Mouse (Mus musculus) lung, embryonic 15.5 days (tissue): ENCODE data around the gene Lce3c. TPM values are rescaled to one million over a fixed set of nuclear protein-coding genes. Genes with fewer than 3 reads are reported as not detected.

Experiments used
- ATAC-seq: fragments of 200-750 bp; cut with Nextera tagmentation; 2 replicates; pipeline ENCODE4 v1.8.0; 2017; ENCODE audit warnings: moderate number of reproducible peaks, borderline replicate concordance; ENCODE audit not compliant: low FRiP score, low TSS enrichment; ENCODE audit errors: extremely low read depth
- H3K27ac ChIP-seq: fragments of 300-500 bp; sonication (generic); 2 replicates; pipeline ENCODE4 v1.5.1; 2015; ENCODE audit warnings: moderate library complexity, mild to moderate bottlenecking, inconsistent platforms
- H3K27me3 ChIP-seq: fragments of 300-500 bp; sonication (generic); 2 replicates; pipeline ENCODE4 v1.6.1; 2015; ENCODE audit warnings: inconsistent platforms
- H3K36me3 ChIP-seq: fragments of 300-500 bp; sonication (generic); 2 replicates; pipeline ENCODE4 v1.6.1; 2015; ENCODE audit warnings: inconsistent platforms
- H3K4me1 ChIP-seq: fragments of 300-500 bp; sonication (generic); 2 replicates; pipeline ENCODE4 v1.6.1; 2015; ENCODE audit warnings: inconsistent platforms
- H3K4me2 ChIP-seq: fragments of 300-500 bp; sonication (generic); 2 replicates; pipeline ENCODE4 v1.6.1; 2015; ENCODE audit warnings: inconsistent platforms, mild to moderate bottlenecking, moderate library complexity
- H3K4me3 ChIP-seq: fragments of 300-500 bp; sonication (generic); 2 replicates; pipeline ENCODE4 v1.5.1; 2015; ENCODE audit warnings: mild to moderate bottlenecking, inconsistent platforms
- H3K9ac ChIP-seq: fragments of 300-500 bp; sonication (generic); 2 replicates; pipeline ENCODE4 v1.6.1; 2015; ENCODE audit warnings: inconsistent platforms
- H3K9me3 ChIP-seq: fragments of 300-500 bp; sonication (generic); 2 replicates; pipeline ENCODE4 v1.6.1; 2016; ENCODE audit warnings: inconsistent platforms
- WGBS: fragments of 180-500 bp; shearing (Covaris S2); methylation state at CpG from one replicate; pipeline ENCODE4 v1.1.7; 2015; 5-methylcytosine and 5-hydroxymethylcytosine counted together
- polyA plus RNA-seq: library from polyadenylated mRNA; unstranded; fragments of >200 nt; fragmentation: Nextera tagmentation; extraction: Ambion mirVana; gene quantifications from 2 replicates; pipeline ENCODE4 v1.2.1, GENCODE M21; 2015

The Lce3c gene
- polyA plus RNA-seq, result not detected in 2 replicates

GRCm38 (mm10) chr3:92944186-92944585 lies at the start of gene Lce3c:
Gene Lce3c (plus strand): TSS chr3:92944486.
- H3K9ac ChIP-seq, result no peak within 1 kb of the TSS
- H3K4me1 ChIP-seq, result no peaks in the 10 kb centered on the region
- H3K27ac ChIP-seq, result no peak within 1 kb of the TSS
- no peak for ATAC-seq
- H3K27me3 ChIP-seq, result no peaks in the 10 kb centered on the region
- H3K36me3 ChIP-seq, result no peaks in the 10 kb centered on the region
- 52% methylated on average over 1 of the region's 1 CpGs for WGBS
- H3K9me3 ChIP-seq, result no peaks in the 10 kb centered on the region
- H3K4me3 ChIP-seq, result no peak within 1 kb of the TSS
- H3K4me2 ChIP-seq, result no peak within 1 kb of the TSS

GRCm38 (mm10) chr3:92894489-92894888 lies 49.8 kb upstream of the Lce3c start:
- 84% methylated on average over 1 of the region's 1 CpGs for WGBS
- Histone ChIP-seq H3K9ac (no peak overlapping the region), H3K4me1 (no peaks in the 10 kb centered on the region), H3K36me3 (no peaks in the 10 kb centered on the region), H3K4me3 (no peak overlapping the region), H3K4me2 (no peak overlapping the region), H3K9me3 (no peaks in the 10 kb centered on the region), H3K27me3 (no peaks in the 10 kb centered on the region), H3K27ac (no peak overlapping the region)
- no peak for ATAC-seq

GRCm38 (mm10) chr3:92902992-92903391 lies 41.3 kb upstream of the Lce3c start:
- Histone ChIP-seq H3K4me1 (no peaks in the 10 kb centered on the region), H3K4me2 (no peak overlapping the region), H3K4me3 (no peak overlapping the region), H3K27me3 (no peaks in the 10 kb centered on the region), H3K9ac (no peak overlapping the region), H3K27ac (no peak overlapping the region), H3K9me3 (no peaks in the 10 kb centered on the region), H3K36me3 (no peaks in the 10 kb centered on the region)
- no peak for ATAC-seq
- 23% methylated on average over 3 of the region's 3 CpGs for WGBS

GRCm38 (mm10) chr3:92903640-92904039 lies 40.6 kb upstream of the Lce3c start:
- no peak for ATAC-seq
- Histone ChIP-seq H3K27ac (no peak overlapping the region), H3K4me3 (no peak overlapping the region), H3K27me3 (no peaks in the 10 kb centered on the region), H3K36me3 (no peaks in the 10 kb centered on the region), H3K9me3 (no peaks in the 10 kb centered on the region), H3K4me1 (no peaks in the 10 kb centered on the region), H3K4me2 (no peak overlapping the region), H3K9ac (no peak overlapping the region)
- 16% methylated on average over 4 of the region's 4 CpGs for WGBS

- no peak overlapping the region for H3K4me2 ChIP-seq
- H3K9ac ChIP-seq, result no peak overlapping the region
- no peak overlapping the region for H3K4me3 ChIP-seq
- 31% methylated on average over 3 of the region's 3 CpGs for WGBS
- ATAC-seq, result peak; percentile 64; the same call in 1 of the 2 replicates
- no peak overlapping the region for H3K27ac ChIP-seq
- H3K4me1 ChIP-seq, result no peaks in the 10 kb centered on the region
- H3K9me3 ChIP-seq, result no peaks in the 10 kb centered on the region
- H3K36me3 ChIP-seq, result no peaks in the 10 kb centered on the region
- no peaks in the 10 kb centered on the region for H3K27me3 ChIP-seq
Measured at GRCm38 (mm10) chr3:92905182-92905581, 39.1 kb upstream of the Lce3c start.

GRCm38 (mm10) chr3:92907571-92907970 lies 36.7 kb upstream of the Lce3c start:
- WGBS, result 27% methylated on average over 3 of the region's 4 CpGs
- ATAC-seq, result no peak
- no peaks in the 10 kb centered on the region for H3K36me3 ChIP-seq

GRCm38 (mm10) chr3:92920364-92920763 lies 23.9 kb upstream of the Lce3c start:
- no peak overlapping the region for H3K4me2 ChIP-seq
- H3K9me3 ChIP-seq, result no peaks in the 10 kb centered on the region
- H3K27me3 ChIP-seq, result no peaks in the 10 kb centered on the region
- H3K9ac ChIP-seq, result no peak overlapping the region
- H3K27ac ChIP-seq, result no peak overlapping the region
- H3K36me3 ChIP-seq, result no peaks in the 10 kb centered on the region
- WGBS, result 53% methylated on average over 4 of the region's 4 CpGs
- H3K4me3 ChIP-seq, result no peak overlapping the region
- H3K4me1 ChIP-seq, result no peaks in the 10 kb centered on the region
- ATAC-seq, result no peak

More at GRCm38 (mm10) chr3:92907571-92907970, 36.7 kb upstream of the Lce3c start:
- Histone ChIP-seq H3K9me3 (no peaks in the 10 kb centered on the region), H3K27ac (no peak overlapping the region), H3K27me3 (no peaks in the 10 kb centered on the region), H3K4me1 (no peaks in the 10 kb centered on the region), H3K9ac (no peak overlapping the region), H3K4me2 (no peak overlapping the region), H3K4me3 (no peak overlapping the region)

- no peaks in the 10 kb centered on the region for H3K4me1 ChIP-seq
- H3K4me2 ChIP-seq, result no peak within 1 kb of the TSS
- no peaks in the 10 kb centered on the region for H3K27me3 ChIP-seq
- H3K9me3 ChIP-seq, result no peaks in the 10 kb centered on the region
- ATAC-seq, result no peak
- no peak within 1 kb of the TSS for H3K27ac ChIP-seq
- no peak within 1 kb of the TSS for H3K9ac ChIP-seq
- WGBS, result 50% methylated on average over 2 of the region's 2 CpGs
- H3K4me3 ChIP-seq, result no peak within 1 kb of the TSS
- H3K36me3 ChIP-seq, result no peaks in the 10 kb centered on the region
Measured at GRCm38 (mm10) chr3:92926130-92926529, 18.2 kb upstream of the Lce3c start, which contains the start of gene Lce3a. Gene Lce3a (minus strand): TSS chr3:92926230.

- no peak for ATAC-seq
- WGBS, result 47% methylated on average over 2 of the region's 2 CpGs
- Histone ChIP-seq H3K4me2 (no peak within 1 kb of the TSS), H3K9ac (no peak within 1 kb of the TSS), H3K36me3 (no peaks in the 10 kb centered on the region), H3K4me3 (no peak within 1 kb of the TSS), H3K27ac (no peak within 1 kb of the TSS), H3K4me1 (no peaks in the 10 kb centered on the region), H3K9me3 (no peaks in the 10 kb centered on the region), H3K27me3 (no peaks in the 10 kb centered on the region)
Measured at GRCm38 (mm10) chr3:92932679-92933078, 11.6 kb upstream of the Lce3c start, which contains the start of gene Lce3b. Gene Lce3b (plus strand): TSS chr3:92932979.

- WGBS, result 89% methylated on average over 1 of the region's 1 CpGs
- H3K4me3 ChIP-seq, result no peak within 1 kb of the TSS
- no peaks in the 10 kb centered on the region for H3K36me3 ChIP-seq
- H3K4me2 ChIP-seq, result no peak within 1 kb of the TSS
- ATAC-seq, result no peak
- no peaks in the 10 kb centered on the region for H3K4me1 ChIP-seq
- no peak within 1 kb of the TSS for H3K9ac ChIP-seq
- no peaks in the 10 kb centered on the region for H3K27me3 ChIP-seq
- H3K9me3 ChIP-seq, result no peaks in the 10 kb centered on the region
- no peak within 1 kb of the TSS for H3K27ac ChIP-seq
Measured at GRCm38 (mm10) chr3:92957090-92957489, 12.8 kb downstream of the Lce3c start, which contains the start of gene Lce3d. Gene Lce3d (plus strand): TSS chr3:92957390.

- Histone ChIP-seq H3K4me3 (no peak within 1 kb of the TSS), H3K36me3 (no peaks in the 10 kb centered on the region), H3K27me3 (no peaks in the 10 kb centered on the region), H3K9me3 (no peaks in the 10 kb centered on the region), H3K27ac (no peak within 1 kb of the TSS), H3K4me1 (no peaks in the 10 kb centered on the region), H3K9ac (no peak within 1 kb of the TSS), H3K4me2 (no peak within 1 kb of the TSS)
- WGBS, result 82% methylated on average over 2 of the region's 2 CpGs
- ATAC-seq, result no peak
Measured at GRCm38 (mm10) chr3:92966761-92967160, 22.5 kb downstream of the Lce3c start, which contains the start of gene Lce3e. Gene Lce3e (plus strand): TSS chr3:92967061.

GRCm38 (mm10) chr3:92978484-92978883 lies 34.2 kb downstream of the Lce3c start:
- ATAC-seq, result no peak
- H3K4me1 ChIP-seq, result no peaks in the 10 kb centered on the region
- H3K36me3 ChIP-seq, result no peaks in the 10 kb centered on the region
- no peak overlapping the region for H3K27ac ChIP-seq
- H3K4me2 ChIP-seq, result no peak overlapping the region
- H3K9ac ChIP-seq, result no peak overlapping the region
- no peaks in the 10 kb centered on the region for H3K27me3 ChIP-seq
- no peaks in the 10 kb centered on the region for H3K9me3 ChIP-seq
- WGBS, result 52% methylated on average over 2 of the region's 2 CpGs
- no peak overlapping the region for H3K4me3 ChIP-seq

- Histone ChIP-seq H3K4me3 (no peak within 1 kb of the TSS), H3K4me2 (no peak within 1 kb of the TSS), H3K27ac (no peak within 1 kb of the TSS), H3K4me1 (no peaks in the 10 kb centered on the region), H3K36me3 (no peaks in the 10 kb centered on the region), H3K27me3 (no peaks in the 10 kb centered on the region), H3K9ac (no peak within 1 kb of the TSS), H3K9me3 (no peaks in the 10 kb centered on the region)
- ATAC-seq, result no peak
Measured at GRCm38 (mm10) chr3:92991926-92992325, 47.6 kb downstream of the Lce3c start, which contains the start of gene Lce3f. Gene Lce3f (plus strand): TSS chr3:92992226.
